In genomic region chr10:117952116-117953025, GRCm38 (mm10) we compare ENCODE assay signal across 10 mouse cellular contexts.
DNase-seq lines count a peak whose midpoint lies in the region; ATAC-seq and TF ChIP-seq lines count a peak whose summit lies in the region.
"Had no signal": no experiment of that assay in that cellular context is flagged by ENCODE, and none has a peak within 500 bp of the region (broad histone marks: within the 10 kb centered on the region; RNA-seq: fewer than 3 reads in every experiment).

No protein-coding gene starts in this region.

- H3K9me3 ChIP-seq in ES-Bruce4 (replicated peaks; ENCODE audit: control insufficient read depth, insufficient read depth, low read length, poor library complexity, severe bottlenecking), result no peaks in the 10 kb centered on the region
- H3K9me3 ChIP-seq in liver, embryonic 14.5 days (ENCODE audit: control insufficient read depth, low read length), result no peaks in the 10 kb centered on the region
- H3K9me3 ChIP-seq: lung, embryonic 15.5 days had no signal

- peak overlapping the region; percentile 37 for H3K4me2 ChIP-seq in liver, embryonic 14.5 days (ENCODE audit: low read depth)
- H3K4me2 ChIP-seq: lung, embryonic 15.5 days had no signal

- WGBS in liver, embryonic 14.5 days (ENCODE audit: insufficient replicate concordance), result 38% methylated on average over 26 of the region's 26 CpGs
- WGBS in spleen, adult 2 months, result 33% methylated on average over 26 of the region's 26 CpGs

- peak overlapping the region; percentile 19 for H3K9ac ChIP-seq in ES-Bruce4 (ENCODE audit: low read depth, poor library complexity, severe bottlenecking)
- no peak overlapping the region for H3K9ac ChIP-seq in liver, embryonic 14.5 days (replicated peaks)
- H3K9ac ChIP-seq: lung, embryonic 15.5 days had no signal

- no peaks in the 10 kb centered on the region for H3K27me3 ChIP-seq in ES-Bruce4 (ENCODE audit: control insufficient read depth, insufficient read depth, low read length, poor library complexity, severe bottlenecking)
- H3K27me3 ChIP-seq in liver, embryonic 14.5 days (ENCODE audit: control insufficient read depth, insufficient read depth, low read length), result no peaks in the 10 kb centered on the region
- H3K27me3 ChIP-seq in spleen, adult 2 months (ENCODE audit: control insufficient read depth, insufficient read depth, low read length), result no peaks in the 10 kb centered on the region
- H3K27me3 ChIP-seq: lung, embryonic 15.5 days had no signal

- no peak for TF ChIP-seq POLR2A in ES-Bruce4 (IDR thresholded peaks at IDR 0.05; ENCODE audit: insufficient read depth, low read length)
- TF ChIP-seq POLR2A in spleen, adult 2 months (IDR thresholded peaks at IDR 0.05; ENCODE audit: low read depth, low read length), result no peak

- H3K36me3 ChIP-seq in ES-Bruce4 (ENCODE audit: control insufficient read depth, insufficient read depth, low read length, poor library complexity, severe bottlenecking), result no peaks in the 10 kb centered on the region
- H3K36me3 ChIP-seq in liver, embryonic 14.5 days (replicated peaks; ENCODE audit: control insufficient read depth, insufficient read depth, low read depth), result no peaks in the 10 kb centered on the region
- H3K36me3 ChIP-seq in spleen, adult 2 months (ENCODE audit: control insufficient read depth, insufficient read depth, low read length), result no peaks in the 10 kb centered on the region
- H3K36me3 ChIP-seq: lung, embryonic 15.5 days had no signal

- H3K4me3 ChIP-seq in ES-Bruce4 (ENCODE audit: low read depth, low read length), result peak overlapping the region; percentile 39
- no peak overlapping the region for H3K4me3 ChIP-seq in liver, embryonic 14.5 days (ENCODE audit: insufficient read depth in 1 of 2, low read depth in 2 of 2, low read length in 2 of 2)
- H3K4me3 ChIP-seq in spleen, adult 2 months (ENCODE audit: extremely low read depth, insufficient read depth, insufficient read length), result peak overlapping the region; percentile 38
- H3K4me3 ChIP-seq: lung, embryonic 15.5 days had no signal

- no peak for TF ChIP-seq CTCF in ES-Bruce4 (IDR thresholded peaks at IDR 0.05; ENCODE audit: low read depth, low read length)
- TF ChIP-seq CTCF in liver, embryonic 14.5 days (IDR thresholded peaks at IDR 0.05; ENCODE audit: low read depth), result no peak
- no peak for TF ChIP-seq CTCF in spleen, adult 2 months (IDR thresholded peaks at IDR 0.05; ENCODE audit: extremely low read depth, insufficient read depth, insufficient read length, insufficient replicate concordance)

- DNase-seq in adrenal gland, adult 2 months, result peak; percentile 27
- no peak for DNase-seq in adrenal gland, postnatal 4 days (ENCODE audit: low spot score in 2 of 2)
- DNase-seq in liver, embryonic 14.5 days (ENCODE audit: low read depth in 3 of 3, low spot score in 3 of 3), result no peak
- DNase-seq in spleen, adult 2 months (ENCODE audit: low read depth in 1 of 2, low spot score in 2 of 2), result peak; percentile 47 to 53
- no peak for DNase-seq in left cerebral cortex, adult 8-10 months (ENCODE audit: low spot score in 2 of 2)
- DNase-seq in embryo, embryonic 10.5 days (ENCODE audit: low spot score), result no peak

- no peak for TF ChIP-seq EP300 in ES-Bruce4 (IDR thresholded peaks at IDR 0.05; ENCODE audit: insufficient read depth, low read depth, low read length)
- no peak for TF ChIP-seq EP300 in liver, embryonic 14.5 days (IDR thresholded peaks at IDR 0.05; ENCODE audit: low read depth)

- peaks cover 6% of the 10 kb centered on the region for H3K4me1 ChIP-seq in ES-Bruce4 (ENCODE audit: control insufficient read depth, insufficient read depth, low read length)
- peaks cover 0 to 5% of the 10 kb centered on the region in 2 experiments; a peak in 2 of 4 replicates for H3K4me1 ChIP-seq in liver, embryonic 14.5 days (replicated peaks; ENCODE audit: control insufficient read depth in 2 of 2, insufficient read depth in 2 of 2, low read length in 1 of 2)
- peaks cover 23% of the 10 kb centered on the region for H3K4me1 ChIP-seq in spleen, adult 2 months (ENCODE audit: control insufficient read depth, insufficient read depth, insufficient read length)

- H3K27ac ChIP-seq in ES-Bruce4 (ENCODE audit: insufficient read depth, low read length), result peak overlapping the region; percentile 100
- no peak overlapping the region for H3K27ac ChIP-seq in liver, embryonic 14.5 days
- peak overlapping the region; percentile 93 for H3K27ac ChIP-seq in spleen, adult 2 months (ENCODE audit: insufficient read depth, low read length)
- H3K27ac ChIP-seq: lung, embryonic 15.5 days had no signal

- ATAC-seq in liver, embryonic 14.5 days (ENCODE audit: insufficient read depth), result no peak
- ATAC-seq in megakaryocyte-erythroid progenitor cell, adult 5-6 weeks (replicated peaks; ENCODE audit: low FRiP score, low TSS enrichment, poor library complexity, severe bottlenecking), result no peak
- ATAC-seq: intestine, postnatal 0 days had no signal

Comparison
In these comparisons a context has a peak if more than half of its experiments do, and no peak if none do; other contexts are left out.
1. DNase-seq: peak in adrenal gland, adult 2 months (single experiment) and spleen, adult 2 months (2 of 2); none in adrenal gland, postnatal 4 days (0 of 2), liver, embryonic 14.5 days (0 of 3), left cerebral cortex, adult 8-10 months (0 of 2) and embryo, embryonic 10.5 days (single experiment).
2. H3K4me3 ChIP-seq: peak in ES-Bruce4 (single experiment) and spleen, adult 2 months (single experiment); none in liver, embryonic 14.5 days (0 of 2).